Mouse (Mus musculus) heart, adult 2 months (tissue): ENCODE data around the gene 2310007B03Rik.

Experiments used
- EP300 ChIP-seq: fragments of 200-500 bp; IDR thresholded peaks from 2 replicates; pipeline ENCODE4 v1.6.1; 2011; ENCODE audit warnings: low read depth, low read length, control low read depth; ENCODE audit not compliant: insufficient read depth
- POLR2A ChIP-seq: fragments of 200-500 bp; IDR thresholded peaks from 2 replicates; pipeline ENCODE4 v1.6.1; 2011; ENCODE audit warnings: mild to moderate bottlenecking, low read depth, low read length, control low read depth; ENCODE audit not compliant: insufficient read depth

DNA sequence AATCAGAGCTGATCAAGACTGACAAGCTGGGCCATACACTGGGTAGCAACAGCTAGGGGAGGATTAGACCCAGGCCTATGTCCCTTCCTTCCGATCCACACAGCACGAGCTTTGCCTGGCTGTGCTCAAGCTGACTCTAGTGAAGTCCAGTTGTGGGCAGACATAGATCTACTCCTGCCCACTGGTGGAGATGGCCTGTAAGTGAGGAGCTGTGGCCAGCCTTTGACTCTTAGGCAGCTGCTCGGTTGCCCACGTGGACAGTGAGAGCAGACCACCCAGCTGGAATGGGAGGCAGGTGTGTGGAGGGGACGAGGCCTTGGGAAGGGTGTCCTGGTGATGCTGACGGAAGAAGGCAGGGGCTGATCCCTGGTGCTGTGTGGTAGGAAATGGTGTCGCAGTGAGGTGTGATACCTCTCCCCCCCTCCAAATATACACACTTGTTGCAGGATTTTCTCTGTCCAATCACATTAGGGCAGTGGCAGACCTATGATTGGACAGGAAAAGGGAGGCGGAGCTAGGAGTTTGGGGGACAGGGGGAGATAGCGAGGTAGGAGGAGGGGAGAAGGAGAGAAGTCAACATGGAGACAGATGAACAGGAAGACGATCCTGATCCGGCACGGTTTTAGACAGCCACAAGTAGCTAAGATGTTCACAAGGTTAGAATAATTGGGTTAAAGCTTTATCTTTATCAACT is 45.7 kb upstream of the 2310007B03Rik start:
- no peak for TF ChIP-seq POLR2A
- no peak for TF ChIP-seq EP300
